Mouse (Mus musculus): Measurements from ENCODE around the gene 1700029I15Rik. TPM values are rescaled to one million over a fixed set of nuclear protein-coding genes. Genes with fewer than 3 reads are reported as not detected.

The 1700029I15Rik gene
- polyA plus RNA-seq, 1 experiment from 2014 or later = 2.5 TPM

DNA sequence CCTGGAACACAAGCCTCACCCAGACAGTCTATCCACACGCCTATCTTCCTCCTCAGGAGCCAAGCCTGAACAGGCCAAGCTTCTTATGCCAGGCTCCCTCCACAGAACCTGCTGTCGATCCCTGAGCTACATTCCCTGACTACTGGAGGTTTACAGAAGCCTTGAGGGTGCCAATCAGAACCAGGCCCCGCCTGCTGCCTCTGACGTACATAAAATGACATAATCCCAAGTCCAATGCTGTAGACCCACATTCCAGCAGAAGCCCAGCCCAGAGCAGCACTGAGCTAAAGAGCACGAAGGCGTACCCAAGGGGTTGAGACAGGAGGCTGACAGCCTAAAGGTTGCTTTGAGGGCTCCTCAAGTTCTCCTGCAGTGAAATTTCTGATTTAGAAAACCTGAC is 45.5 kb downstream of the 1700029I15Rik start:
- H3K9ac ChIP-seq (ENCODE audit: low read length) = no peak overlapping the region
- H3K4me3 ChIP-seq (ENCODE audit: low read length) = no peak overlapping the region
- H3K27ac ChIP-seq (ENCODE audit: low read length) = peak overlapping the region; percentile 69
- ATAC-seq (ENCODE audit: low read depth) = peak; percentile 74
- H3K36me3 ChIP-seq (ENCODE audit: control insufficient read depth, insufficient read depth, low read length) = peaks cover 2% of the 10 kb centered on the region; the same call in 1 of the 2 replicates
- WGBS = 24% methylated on average over 6 of the region's 6 CpGs
- H3K4me1 ChIP-seq (replicated peaks; ENCODE audit: control insufficient read depth, insufficient read depth, low read length) = peaks cover 91% of the 10 kb centered on the region
- H3K9me3 ChIP-seq (ENCODE audit: control insufficient read depth, low read length) = no peaks in the 10 kb centered on the region
- H3K4me2 ChIP-seq (ENCODE audit: low read depth, low read length) = 0 out of 2 replicates have a peak overlapping the region, but pooled peaks have one; percentile 18
- no peaks in the 10 kb centered on the region for H3K27me3 ChIP-seq (ENCODE audit: control insufficient read depth, insufficient read depth, low read depth, low read length)

DNA sequence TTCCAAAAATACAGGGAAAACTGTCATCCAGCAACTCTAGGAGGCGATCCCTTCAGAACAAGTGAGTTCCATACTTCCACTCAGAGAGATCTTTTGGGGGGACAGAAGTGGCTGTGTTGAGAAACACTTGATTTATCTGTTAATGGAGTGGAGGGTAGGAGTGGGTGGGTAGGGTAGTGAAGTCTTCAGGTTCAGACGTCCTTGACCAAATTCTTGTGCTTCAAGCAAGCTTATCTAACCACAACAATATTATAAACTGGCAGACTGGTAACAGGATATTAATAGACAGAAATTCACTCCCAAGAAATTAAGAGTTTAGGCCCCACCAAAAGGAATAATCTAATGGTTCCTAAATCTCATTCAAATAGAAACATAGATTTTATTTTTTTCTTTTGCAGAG is 47.8 kb downstream of the 1700029I15Rik start:
- Histone ChIP-seq H3K9ac (ENCODE audit: low read length) (0 out of 2 replicates have a peak overlapping the region, but pooled peaks have one; percentile 26), H3K36me3 (ENCODE audit: control insufficient read depth, insufficient read depth, low read length) (no peaks in the 10 kb centered on the region), H3K4me3 (ENCODE audit: low read length) (no peak overlapping the region), H3K4me2 (ENCODE audit: low read depth, low read length) (no peak overlapping the region), H3K4me1 (replicated peaks; ENCODE audit: control insufficient read depth, insufficient read depth, low read length) (peaks cover 80% of the 10 kb centered on the region), H3K27me3 (ENCODE audit: control insufficient read depth, insufficient read depth, low read depth, low read length) (no peaks in the 10 kb centered on the region), H3K27ac (ENCODE audit: low read length) (peak overlapping the region; percentile 60), H3K9me3 (ENCODE audit: control insufficient read depth, low read length) (no peaks in the 10 kb centered on the region)
- ATAC-seq (ENCODE audit: low read depth) = no peak
- 58% methylated on average over 2 of the region's 2 CpGs for WGBS

DNA sequence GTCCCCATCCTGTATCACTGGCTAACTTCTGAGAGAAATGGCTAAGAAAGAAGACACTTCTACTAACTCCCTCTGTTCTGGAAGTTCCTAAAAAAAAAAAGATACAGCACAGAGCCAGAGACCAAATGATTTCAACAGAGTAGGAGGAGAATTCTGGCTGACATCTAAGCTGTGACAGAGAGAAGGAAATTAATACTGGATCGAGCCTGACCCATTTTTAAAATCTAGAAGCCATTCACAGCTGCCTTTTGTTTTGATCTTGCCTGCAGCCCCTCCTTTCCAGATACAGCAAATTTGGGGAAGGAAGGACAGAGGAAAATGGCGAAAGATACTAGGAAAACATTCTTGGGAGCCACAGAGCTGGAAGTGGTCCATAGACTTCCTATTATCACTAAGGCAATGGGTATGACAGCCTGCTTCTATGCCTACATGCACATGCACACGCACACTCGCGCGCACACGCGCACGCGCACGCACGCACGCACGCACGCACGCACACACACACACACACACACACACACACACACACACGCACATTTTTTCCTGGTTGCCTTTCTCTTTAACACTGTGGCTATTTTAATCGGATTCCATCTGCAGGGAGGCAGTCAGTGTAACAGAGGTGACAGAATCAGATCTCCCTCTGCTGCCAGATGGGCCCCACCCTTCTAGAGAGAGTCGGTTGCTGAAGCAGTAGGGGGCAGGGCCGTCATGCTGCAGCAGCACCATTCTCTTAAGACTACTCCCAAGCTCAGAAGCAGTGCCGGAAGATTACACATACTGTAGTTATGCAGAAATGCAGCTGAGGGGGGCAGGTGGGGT is 48.6 kb downstream of the 1700029I15Rik start:
- Histone ChIP-seq H3K27ac (ENCODE audit: low read length) (peak overlapping the region; percentile 81), H3K9ac (ENCODE audit: low read length) (peak overlapping the region; percentile 85), H3K4me1 (replicated peaks; ENCODE audit: control insufficient read depth, insufficient read depth, low read length) (peaks cover 72% of the 10 kb centered on the region), H3K4me3 (ENCODE audit: low read length) (peak overlapping the region; percentile 78), H3K27me3 (ENCODE audit: control insufficient read depth, insufficient read depth, low read depth, low read length) (no peaks in the 10 kb centered on the region), H3K36me3 (ENCODE audit: control insufficient read depth, insufficient read depth, low read length) (no peaks in the 10 kb centered on the region), H3K4me2 (ENCODE audit: low read depth, low read length) (peak overlapping the region; percentile 75), H3K9me3 (ENCODE audit: control insufficient read depth, low read length) (no peaks in the 10 kb centered on the region)
- WGBS = 45% methylated on average over 21 of the region's 21 CpGs
- ATAC-seq (ENCODE audit: low read depth) = peak; percentile 30

DNA sequence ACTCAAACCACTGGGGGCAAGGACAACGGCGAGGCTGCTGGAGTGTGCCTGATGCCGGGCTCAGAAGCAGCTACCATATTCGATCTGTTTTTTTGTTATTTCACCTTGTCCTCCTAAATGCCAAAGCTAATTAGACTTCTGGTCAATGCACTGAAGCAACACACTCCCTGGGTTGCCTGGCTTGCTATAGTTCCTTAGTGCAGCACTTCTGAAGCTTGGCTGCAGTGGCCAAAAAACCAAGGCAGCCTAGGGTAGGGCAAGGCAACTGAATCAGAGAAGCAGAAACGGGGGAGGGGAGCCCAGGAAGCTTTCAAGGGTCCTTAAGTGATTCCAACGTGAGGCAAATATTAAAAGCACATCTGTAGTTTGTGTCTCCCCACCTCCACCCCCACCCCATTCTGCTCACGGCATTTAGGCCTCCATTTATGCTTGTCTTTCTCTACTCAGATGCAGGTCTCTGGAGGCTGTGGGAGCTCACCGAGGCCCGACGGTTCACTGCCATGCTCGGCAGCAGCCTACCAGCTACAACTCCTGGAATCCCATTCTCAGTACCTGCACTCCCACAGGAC is 49.4 kb downstream of the 1700029I15Rik start:
- ATAC-seq (ENCODE audit: low read depth) = no peak
- Histone ChIP-seq H3K4me2 (ENCODE audit: low read depth, low read length) (peak overlapping the region; percentile 75), H3K36me3 (ENCODE audit: control insufficient read depth, insufficient read depth, low read length) (no peaks in the 10 kb centered on the region), H3K4me1 (replicated peaks; ENCODE audit: control insufficient read depth, insufficient read depth, low read length) (peaks cover 65% of the 10 kb centered on the region), H3K27ac (ENCODE audit: low read length) (peak overlapping the region; percentile 81), H3K9me3 (ENCODE audit: control insufficient read depth, low read length) (no peaks in the 10 kb centered on the region), H3K9ac (ENCODE audit: low read length) (peak overlapping the region; percentile 85), H3K27me3 (ENCODE audit: control insufficient read depth, insufficient read depth, low read depth, low read length) (no peaks in the 10 kb centered on the region), H3K4me3 (ENCODE audit: low read length) (peak overlapping the region; percentile 78)
- 24% methylated on average over 11 of the region's 11 CpGs for WGBS

DNA sequence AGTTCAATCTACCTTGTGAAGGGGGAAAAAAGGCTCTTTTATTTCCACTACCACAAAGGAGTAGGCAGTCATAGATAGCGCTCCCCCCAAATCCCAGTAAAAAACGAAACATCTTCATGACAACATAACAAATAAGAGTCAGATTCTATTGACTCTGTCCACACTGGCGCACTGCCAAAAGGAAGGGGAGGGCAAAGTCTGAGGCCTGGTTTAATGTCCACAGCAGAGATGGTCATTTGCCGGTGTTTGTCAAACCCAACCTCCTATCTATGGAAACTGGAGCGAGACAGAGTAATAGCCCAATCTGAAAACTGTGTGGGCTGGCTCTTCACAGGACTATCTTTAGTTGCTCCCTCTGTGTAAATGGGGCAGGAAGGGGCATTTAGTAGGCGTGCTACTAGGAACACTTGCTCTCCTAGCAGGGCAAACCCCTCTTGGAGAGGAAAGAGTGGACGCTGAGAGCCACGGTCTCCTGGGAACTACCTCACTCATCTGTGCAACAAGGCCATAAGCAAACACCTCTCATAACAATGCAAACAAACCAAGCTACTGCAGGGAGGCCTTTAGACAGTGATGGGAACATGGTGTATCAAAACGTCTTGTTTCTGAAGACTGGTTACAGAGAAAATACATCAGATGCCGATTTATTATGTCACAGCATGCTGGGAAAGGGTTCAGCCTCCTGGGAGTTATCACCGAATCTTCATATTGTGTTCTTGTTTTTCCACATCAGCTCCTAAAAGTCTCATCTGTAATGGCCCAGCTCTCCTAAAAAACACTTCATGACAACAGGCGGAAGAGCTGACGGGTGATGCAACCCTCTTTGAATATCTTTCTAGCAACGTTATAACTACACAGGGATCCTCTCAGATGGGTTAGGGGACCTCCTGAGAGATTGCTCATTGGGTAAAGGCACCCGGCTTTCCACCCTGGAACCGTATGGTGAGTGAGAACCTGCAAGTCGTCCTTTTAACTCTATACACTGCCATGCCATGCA is 50.3 kb downstream of the 1700029I15Rik start:
- Histone ChIP-seq H3K27me3 (ENCODE audit: control insufficient read depth, insufficient read depth, low read depth, low read length) (no peaks in the 10 kb centered on the region), H3K4me3 (ENCODE audit: low read length) (peak overlapping the region; percentile 78), H3K9ac (ENCODE audit: low read length) (peak overlapping the region; percentile 85), H3K4me2 (ENCODE audit: low read depth, low read length) (peak overlapping the region; percentile 75), H3K36me3 (ENCODE audit: control insufficient read depth, insufficient read depth, low read length) (no peaks in the 10 kb centered on the region), H3K9me3 (ENCODE audit: control insufficient read depth, low read length) (no peaks in the 10 kb centered on the region), H3K27ac (ENCODE audit: low read length) (peak overlapping the region; percentile 81), H3K4me1 (replicated peaks; ENCODE audit: control insufficient read depth, insufficient read depth, low read length) (peaks cover 57% of the 10 kb centered on the region)
- ATAC-seq (ENCODE audit: low read depth) = no peak
- WGBS = 20% methylated on average over 17 of the region's 17 CpGs

DNA sequence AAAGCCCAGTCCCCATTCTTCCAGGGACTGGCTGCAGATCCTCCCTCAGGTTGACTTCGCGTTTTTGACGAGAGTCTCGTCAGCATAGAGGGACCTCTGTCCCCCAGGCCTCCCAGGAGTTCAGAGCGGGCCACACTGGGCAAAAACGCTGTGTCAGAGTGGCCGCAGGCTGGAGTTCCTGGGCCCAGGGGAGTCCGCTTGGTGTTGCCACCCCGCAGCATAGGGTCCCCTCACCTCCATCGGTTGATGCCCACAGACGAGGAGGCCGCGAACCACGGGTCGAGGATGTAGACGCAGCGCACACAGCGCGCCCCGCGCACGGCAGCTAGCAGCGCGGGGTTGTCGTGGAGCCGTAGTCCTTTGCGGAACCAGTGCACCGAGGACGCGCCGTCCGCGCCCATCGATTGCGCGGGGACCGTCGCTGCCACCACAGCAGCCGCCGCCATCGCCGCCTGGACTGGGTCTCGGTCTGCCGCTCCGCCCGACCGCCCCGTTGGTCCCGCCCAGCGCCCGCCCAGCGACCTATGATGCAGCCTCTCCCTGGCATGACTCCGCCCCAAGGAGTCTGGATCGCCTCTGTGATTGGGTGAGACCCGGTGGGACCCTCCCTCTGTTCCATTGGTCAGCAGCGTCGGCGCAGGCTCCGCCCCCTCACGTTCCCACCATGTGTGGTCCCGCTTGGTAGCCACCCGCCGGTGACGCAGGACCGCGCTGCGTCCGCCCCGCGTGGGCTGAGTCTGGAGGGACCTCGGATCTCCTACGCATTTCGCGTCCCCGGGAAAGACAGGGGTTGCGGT is 51.4 kb downstream of the 1700029I15Rik start, which contains the start of gene Cry2:
Gene Cry2 (minus strand): TSS at position 466 of the 797 bp plus-strand sequence.
- peak within 1 kb of the TSS; percentile 85 for H3K9ac ChIP-seq (ENCODE audit: low read length)
- peak; percentile 98 for ATAC-seq (ENCODE audit: low read depth)
- no peaks in the 10 kb centered on the region for H3K9me3 ChIP-seq (ENCODE audit: control insufficient read depth, low read length)
- H3K27ac ChIP-seq (ENCODE audit: low read length) = peak within 1 kb of the TSS; percentile 81
- under 1% methylated on average over 76 of the region's 76 CpGs for WGBS
- H3K4me1 ChIP-seq (replicated peaks; ENCODE audit: control insufficient read depth, insufficient read depth, low read length) = peaks cover 47% of the 10 kb centered on the region
- peak within 1 kb of the TSS; percentile 78 for H3K4me3 ChIP-seq (ENCODE audit: low read length)
- peak within 1 kb of the TSS; percentile 91 for H3K4me2 ChIP-seq (ENCODE audit: low read depth, low read length)
- no peaks in the 10 kb centered on the region for H3K27me3 ChIP-seq (ENCODE audit: control insufficient read depth, insufficient read depth, low read depth, low read length)
- no peaks in the 10 kb centered on the region for H3K36me3 ChIP-seq (ENCODE audit: control insufficient read depth, insufficient read depth, low read length)

DNA sequence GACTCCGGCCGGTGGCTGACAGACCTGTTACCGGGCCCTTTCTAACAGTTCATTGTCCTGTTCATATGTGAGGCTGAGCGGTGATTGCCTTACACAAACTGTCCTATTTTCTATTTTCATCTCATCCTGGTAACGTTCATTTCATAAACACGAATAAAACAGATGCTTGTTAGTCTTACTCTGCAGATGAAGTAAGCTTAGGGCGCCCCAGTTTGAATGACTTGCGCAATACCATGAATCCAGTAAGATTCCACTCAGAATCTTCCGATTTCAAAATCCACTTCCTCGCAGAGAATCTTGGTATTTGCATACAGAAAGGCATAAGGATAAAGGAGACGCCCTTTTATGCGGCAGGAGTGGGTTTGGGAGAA is 52.0 kb downstream of the 1700029I15Rik start:
- no peak for ATAC-seq (ENCODE audit: low read depth)
- 7% methylated on average over 12 of the region's 12 CpGs for WGBS
- no peaks in the 10 kb centered on the region for H3K9me3 ChIP-seq (ENCODE audit: control insufficient read depth, low read length)
- no peaks in the 10 kb centered on the region for H3K36me3 ChIP-seq (ENCODE audit: control insufficient read depth, insufficient read depth, low read length)
- no peaks in the 10 kb centered on the region for H3K27me3 ChIP-seq (ENCODE audit: control insufficient read depth, insufficient read depth, low read depth, low read length)
- H3K9ac ChIP-seq (ENCODE audit: low read length) = peak overlapping the region; percentile 59
- peak overlapping the region; percentile 91 for H3K4me2 ChIP-seq (ENCODE audit: low read depth, low read length)
- peaks cover 42% of the 10 kb centered on the region for H3K4me1 ChIP-seq (replicated peaks; ENCODE audit: control insufficient read depth, insufficient read depth, low read length)
- H3K27ac ChIP-seq (ENCODE audit: low read length) = peak overlapping the region; percentile 79
- H3K4me3 ChIP-seq (ENCODE audit: low read length) = peak overlapping the region; percentile 78

DNA sequence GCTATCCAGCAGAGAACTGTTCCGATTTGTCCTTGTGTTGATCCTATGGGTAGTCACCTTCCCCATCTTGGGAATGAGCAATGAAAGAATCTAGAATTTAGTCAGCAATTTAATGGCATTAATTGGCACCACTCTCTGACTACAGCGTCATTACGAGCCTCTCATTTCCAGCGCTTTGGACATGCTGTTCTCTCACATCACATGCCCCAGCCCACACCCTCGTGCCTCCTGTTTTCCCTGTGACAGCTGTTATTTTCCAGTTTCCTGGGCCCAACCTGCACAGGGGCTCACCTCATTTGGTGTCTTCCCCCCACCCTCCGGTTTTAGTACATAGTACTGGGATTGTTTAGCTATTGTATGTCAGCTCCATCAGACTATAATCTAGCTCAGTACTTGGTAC is 52.7 kb downstream of the 1700029I15Rik start:
- Histone ChIP-seq H3K4me2 (ENCODE audit: low read depth, low read length) (no peak overlapping the region), H3K27ac (ENCODE audit: low read length) (no peak overlapping the region), H3K27me3 (ENCODE audit: control insufficient read depth, insufficient read depth, low read depth, low read length) (no peaks in the 10 kb centered on the region), H3K36me3 (ENCODE audit: control insufficient read depth, insufficient read depth, low read length) (no peaks in the 10 kb centered on the region), H3K9me3 (ENCODE audit: control insufficient read depth, low read length) (no peaks in the 10 kb centered on the region), H3K4me1 (replicated peaks; ENCODE audit: control insufficient read depth, insufficient read depth, low read length) (peaks cover 35% of the 10 kb centered on the region), H3K9ac (ENCODE audit: low read length) (no peak overlapping the region), H3K4me3 (ENCODE audit: low read length) (no peak overlapping the region)
- ATAC-seq (ENCODE audit: low read depth) = no peak
- 50% methylated on average over 6 of the region's 6 CpGs for WGBS
